20 mouse cellular contexts compared by ENCODE assay signal in genomic region chr1:59377312-59377711, GRCm38 (mm10).
DNase-seq lines count a peak whose midpoint lies in the region; ATAC-seq and TF ChIP-seq lines count a peak whose summit lies in the region.
"Had no signal": no experiment of that assay in that cellular context is flagged by ENCODE, and none has a peak within 500 bp of the region (broad histone marks: within the 10 kb centered on the region; RNA-seq: fewer than 3 reads in every experiment).

No protein-coding gene starts in this region.

- H3K4me3 ChIP-seq in ES-Bruce4 (ENCODE audit: low read depth, low read length), result no peak overlapping the region
- no peak overlapping the region for H3K4me3 ChIP-seq in thymus, adult 2 months (ENCODE audit: control insufficient read depth, insufficient read depth, low read length)
- H3K4me3 ChIP-seq in layer of hippocampus, adult 2 months, result no peak overlapping the region
- H3K4me3 ChIP-seq: embryonic facial prominence, embryonic 10.5 days; forebrain, embryonic 12.5 days; lung, embryonic 15.5 days; midbrain, embryonic 13.5 days; neural tube, embryonic 15.5 days had no signal

- no peaks in the 10 kb centered on the region for H3K36me3 ChIP-seq in ES-Bruce4 (ENCODE audit: control insufficient read depth, insufficient read depth, low read length, poor library complexity, severe bottlenecking)
- no peaks in the 10 kb centered on the region for H3K36me3 ChIP-seq in thymus, adult 2 months (ENCODE audit: control insufficient read depth, insufficient read depth, low read length)
- H3K36me3 ChIP-seq: embryonic facial prominence, embryonic 10.5 days; forebrain, embryonic 12.5 days; lung, embryonic 15.5 days; midbrain, embryonic 13.5 days; neural tube, embryonic 15.5 days had no signal

- peak; percentile 11 for DNase-seq in A20 (ENCODE audit: low read depth, low spot score)
- peak; percentile 22 to 26 for DNase-seq in cerebellum, adult 18-20 months
- no peak for DNase-seq in urinary bladder, postnatal 10 days (ENCODE audit: low spot score)
- DNase-seq in thymus, adult 2 months, result no peak
- DNase-seq in layer of hippocampus, adult 2 months (ENCODE audit: low spot score in 2 of 2), result no peak
- DNase-seq: adrenal gland, adult 8-10 months; gastrocnemius, postnatal 10 days; kidney, adult 11 months; lung, postnatal 4 days; right cerebral cortex, postnatal 14 days; spleen, adult 18-20 months; thymus, adult 18-20 months had no signal

- peak overlapping the region; percentile 91 for H3K27ac ChIP-seq in ES-Bruce4 (ENCODE audit: insufficient read depth, low read length)
- H3K27ac ChIP-seq in thymus, adult 2 months (ENCODE audit: control insufficient read depth, insufficient read depth, low read length), result no peak overlapping the region
- H3K27ac ChIP-seq in layer of hippocampus, adult 2 months, result no peak overlapping the region
- H3K27ac ChIP-seq: liver, embryonic 14.5 days; lung, embryonic 15.5 days; midbrain, embryonic 13.5 days; neural tube, embryonic 15.5 days had no signal

- peak; percentile 56 for ATAC-seq in common myeloid progenitor, adult 5-6 weeks (replicated peaks; ENCODE audit: low read depth, poor library complexity, severe bottlenecking)

- H3K9ac ChIP-seq in ES-Bruce4 (ENCODE audit: low read depth, poor library complexity, severe bottlenecking), result no peak overlapping the region
- H3K9ac ChIP-seq: forebrain, embryonic 12.5 days; liver, embryonic 14.5 days; lung, embryonic 15.5 days; midbrain, embryonic 13.5 days; neural tube, embryonic 15.5 days had no signal

- no peak for TF ChIP-seq CTCF in ES-Bruce4 (IDR thresholded peaks at IDR 0.05; ENCODE audit: low read depth, low read length)
- no peak for TF ChIP-seq CTCF in thymus, adult 2 months (IDR thresholded peaks at IDR 0.05; ENCODE audit: borderline replicate concordance, control insufficient read depth, extremely low read depth, insufficient read depth, low read length, poor library complexity)
- TF ChIP-seq CTCF in layer of hippocampus, adult 2 months (conservative IDR thresholded peaks at IDR 0.05), result no peak

- H3K27me3 ChIP-seq in ES-Bruce4 (ENCODE audit: control insufficient read depth, insufficient read depth, low read length, poor library complexity, severe bottlenecking), result no peaks in the 10 kb centered on the region
- no peaks in the 10 kb centered on the region for H3K27me3 ChIP-seq in thymus, adult 2 months (ENCODE audit: control insufficient read depth, insufficient read depth, low read length)
- H3K27me3 ChIP-seq: forebrain, embryonic 12.5 days; lung, embryonic 15.5 days; neural tube, embryonic 15.5 days had no signal

- no peak for TF ChIP-seq POLR2A in ES-Bruce4 (IDR thresholded peaks at IDR 0.05; ENCODE audit: insufficient read depth, low read length)
- TF ChIP-seq POLR2A in thymus, adult 2 months (IDR thresholded peaks at IDR 0.05; ENCODE audit: control insufficient read depth, extremely low read depth, insufficient read depth, low read length, poor library complexity), result no peak

- WGBS in thymus, adult 2 months, result 73% methylated on average over 9 of the region's 9 CpGs

- peaks cover 4% of the 10 kb centered on the region; the same call in 1 of the 2 replicates for H3K9me3 ChIP-seq in ES-Bruce4 (replicated peaks; ENCODE audit: control insufficient read depth, insufficient read depth, low read length, poor library complexity, severe bottlenecking)
- H3K9me3 ChIP-seq: forebrain, embryonic 12.5 days; lung, embryonic 15.5 days; midbrain, embryonic 13.5 days; neural tube, embryonic 15.5 days had no signal

- H3K4me1 ChIP-seq in ES-Bruce4 (ENCODE audit: control insufficient read depth, insufficient read depth, low read length), result peaks cover 2% of the 10 kb centered on the region
- no peaks in the 10 kb centered on the region for H3K4me1 ChIP-seq in thymus, adult 2 months (replicated peaks; ENCODE audit: control insufficient read depth, insufficient read depth, low read length)

- TF ChIP-seq EP300 in ES-Bruce4 (IDR thresholded peaks at IDR 0.05; ENCODE audit: insufficient read depth, low read depth, low read length), result peak; percentile 96

Comparison
In these comparisons a context has a peak if more than half of its experiments do, and no peak if none do; other contexts are left out.
1. DNase-seq: peak in A20 (single experiment) and cerebellum, adult 18-20 months (2 of 2); none in urinary bladder, postnatal 10 days (single experiment), thymus, adult 2 months (single experiment) and layer of hippocampus, adult 2 months (0 of 2).